Mouse (Mus musculus) bone marrow macrophage, adult 2 months (primary cell): ENCODE data around the gene Acsl4.

Source experiments
- CTCF ChIP-seq: IDR thresholded peaks from 2 replicates; pipeline ENCODE4 v1.5.1; 2012; ENCODE audit warnings: low read depth, mild to moderate bottlenecking, low read length, moderate library complexity
- POLR2A ChIP-seq: IDR thresholded peaks from 2 replicates; pipeline ENCODE4 v1.6.1; 2012; ENCODE audit warnings: mild to moderate bottlenecking, low read depth, low read length, borderline replicate concordance

DNA sequence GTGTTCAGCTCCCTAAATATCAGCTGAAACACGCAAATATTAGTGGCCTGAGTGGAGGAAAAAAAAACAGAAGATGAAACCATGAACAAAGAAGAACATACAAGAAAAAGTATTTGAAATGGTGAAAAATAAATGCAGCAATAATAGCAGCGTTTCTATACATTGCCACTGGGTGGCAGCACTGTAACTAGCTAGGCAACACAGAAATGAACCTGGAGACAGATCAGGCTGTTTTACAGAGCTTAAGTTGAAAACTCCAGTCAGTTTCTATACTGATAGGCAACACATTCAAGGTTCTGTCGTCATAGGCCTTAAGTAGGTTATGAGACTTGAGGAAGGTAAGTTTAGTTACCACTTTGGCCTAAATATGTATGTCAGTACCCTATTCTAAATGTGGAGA lies 17.9 kb downstream of the Acsl4 start:
- TF ChIP-seq POLR2A (no peak), CTCF (no peak)
